Mouse (Mus musculus) spleen, adult 2 months (tissue): Measurements from ENCODE around the gene Mymk.

ENCODE experiments used
- CTCF ChIP-seq: fragments of 200-500 bp; IDR thresholded peaks from 2 replicates; pipeline ENCODE4 v1.5.1; 2011; ENCODE audit warnings: mild to moderate bottlenecking, inconsistent platforms; ENCODE audit not compliant: insufficient read depth, insufficient read length, insufficient replicate concordance; ENCODE audit errors: extremely low read depth
- POLR2A ChIP-seq: fragments of 200-500 bp; IDR thresholded peaks from 2 replicates; pipeline ENCODE4 v1.6.1; 2011; ENCODE audit warnings: low read depth, low read length, inconsistent platforms

- TF ChIP-seq POLR2A (no peak), CTCF (no peak)
Observed at GRCm38 (mm10) chr2:27059187-27059586, 12.8 kb downstream of the Mymk start.
